Mouse (Mus musculus): ENCODE results near the gene Flna.

DNA sequence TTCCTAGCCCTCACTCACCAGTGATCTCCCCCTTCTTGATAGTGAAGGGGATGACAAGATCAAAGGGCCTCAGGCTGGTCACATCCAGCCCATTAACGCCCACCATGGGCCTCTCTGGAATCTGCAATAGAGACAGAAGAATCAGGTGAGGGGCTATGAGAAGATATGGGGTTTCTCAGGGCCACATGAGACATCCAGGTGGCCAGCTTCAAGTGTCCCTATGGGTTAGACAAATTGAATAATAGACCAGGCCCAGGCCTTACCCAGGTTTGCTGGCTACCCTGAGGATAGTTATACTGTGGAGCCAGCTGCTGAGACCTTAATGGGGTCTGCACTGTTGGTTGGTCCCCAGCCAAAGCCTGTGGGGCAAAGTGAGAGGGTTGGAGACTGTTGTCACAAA, 19.6 kb downstream of the Flna start:
- TF ChIP-seq POLR2A (IDR thresholded peaks at IDR 0.05; ENCODE audit: insufficient read length, low read depth) (no peak), USF1 (IDR thresholded peaks at IDR 0.05; ENCODE audit: low read depth) (no peak), POLR2AphosphoS2 (IDR thresholded peaks at IDR 0.05; ENCODE audit: insufficient read length, low read depth) (no peak), TCF3 (IDR thresholded peaks at IDR 0.05; ENCODE audit: insufficient read length, low read depth) (no peak), TCF12 (IDR thresholded peaks at IDR 0.05; ENCODE audit: insufficient read depth, poor library complexity, severe bottlenecking) (no peak), MAX (IDR thresholded peaks at IDR 0.05; ENCODE audit: low read depth) (no peak), REST (IDR thresholded peaks at IDR 0.05; ENCODE audit: insufficient read depth, insufficient read length) (no peak), E2F4 (IDR thresholded peaks at IDR 0.05; ENCODE audit: insufficient read depth) (no peak), MYOG (IDR thresholded peaks at IDR 0.05; ENCODE audit: control insufficient read depth in 1 of 3, insufficient read depth in 1 of 3, insufficient read length in 2 of 3, low read depth in 2 of 3) (no peak), MYOD1 (IDR thresholded peaks at IDR 0.05; ENCODE audit: control insufficient read depth in 1 of 3, insufficient read length in 2 of 3, low read depth in 2 of 3) (no peak), CEBPB (IDR thresholded peaks at IDR 0.05; ENCODE audit: insufficient read depth, poor library complexity, severe bottlenecking) (no peak), SRF (IDR thresholded peaks at IDR 0.05; ENCODE audit: control insufficient read depth, insufficient read length, low read depth) (no peak)
